Mouse (Mus musculus) spleen, adult 2 months (tissue): ENCODE results near the gene Megf11. TPM values are rescaled to one million over a fixed set of nuclear protein-coding genes. Genes with fewer than 3 reads are reported as not detected.

Source experiments
- DNase-seq, 2 experiments: peaks; one replicate each; pipeline versions ENCODE4 v3.0.0 to v3.0.0-alpha.2; 2012 to 2021; ENCODE audit warnings: low spot score in 2 of 2, low read depth in 1 of 2
- H3K27ac ChIP-seq: fragments of 200-500 bp; 2 replicates; pipeline ENCODE4 v1.5.1; 2012; ENCODE audit warnings: low read length, inconsistent platforms; ENCODE audit not compliant: insufficient read depth
- H3K27me3 ChIP-seq: fragments of 200-500 bp; 2 replicates; pipeline ENCODE4 v1.6.1; 2012; ENCODE audit warnings: mild to moderate bottlenecking, moderate library complexity, low read length, inconsistent platforms; ENCODE audit not compliant: control insufficient read depth, insufficient read depth
- H3K36me3 ChIP-seq: fragments of 200-500 bp; 2 replicates; pipeline ENCODE4 v1.6.1; 2012; ENCODE audit warnings: mild to moderate bottlenecking, low read length, inconsistent platforms; ENCODE audit not compliant: control insufficient read depth, insufficient read depth
- H3K4me1 ChIP-seq: fragments of 200-500 bp; 2 replicates; pipeline ENCODE4 v1.6.1; 2011; ENCODE audit warnings: inconsistent platforms; ENCODE audit not compliant: control insufficient read depth, insufficient read depth, insufficient read length
- H3K4me3 ChIP-seq: fragments of 200-500 bp; 2 replicates; pipeline ENCODE4 v1.5.1; 2011; ENCODE audit warnings: mild to moderate bottlenecking, inconsistent platforms; ENCODE audit not compliant: insufficient read depth, insufficient read length; ENCODE audit errors: extremely low read depth
- CTCF ChIP-seq: fragments of 200-500 bp; IDR thresholded peaks from 2 replicates; pipeline ENCODE4 v1.5.1; 2011; ENCODE audit warnings: mild to moderate bottlenecking, inconsistent platforms; ENCODE audit not compliant: insufficient read depth, insufficient read length, insufficient replicate concordance; ENCODE audit errors: extremely low read depth
- POLR2A ChIP-seq: fragments of 200-500 bp; IDR thresholded peaks from 2 replicates; pipeline ENCODE4 v1.6.1; 2011; ENCODE audit warnings: low read depth, low read length, inconsistent platforms
- WGBS: fragments of 180-500 bp; shearing (Covaris S2); methylation state at CpG from one replicate; pipeline ENCODE4 v1.1.7; 2018; 5-methylcytosine and 5-hydroxymethylcytosine counted together
- polyA plus RNA-seq: library from polyadenylated mRNA; depleted of rRNA; stranded (reverse); fragments of >200 nt; gene quantifications from 2 replicates; pipeline ENCODE4 v1.2.3, GENCODE M21; 2012

The Megf11 gene
- polyA plus RNA-seq, 1 experiment: 1.0 TPM

- no peaks in the 10 kb centered on the region for H3K4me1 ChIP-seq
- H3K36me3 ChIP-seq: no peaks in the 10 kb centered on the region
- no peaks in the 10 kb centered on the region for H3K27me3 ChIP-seq
- 76% methylated on average over 7 of the region's 7 CpGs for WGBS
- TF ChIP-seq CTCF: no peak
- no peak overlapping the region for H3K4me3 ChIP-seq
- no peak for DNase-seq
- H3K27ac ChIP-seq: no peak overlapping the region
Observed at GRCm38 (mm10) chr9:64555620-64556019, 170.2 kb downstream of the Megf11 start.

DNA sequence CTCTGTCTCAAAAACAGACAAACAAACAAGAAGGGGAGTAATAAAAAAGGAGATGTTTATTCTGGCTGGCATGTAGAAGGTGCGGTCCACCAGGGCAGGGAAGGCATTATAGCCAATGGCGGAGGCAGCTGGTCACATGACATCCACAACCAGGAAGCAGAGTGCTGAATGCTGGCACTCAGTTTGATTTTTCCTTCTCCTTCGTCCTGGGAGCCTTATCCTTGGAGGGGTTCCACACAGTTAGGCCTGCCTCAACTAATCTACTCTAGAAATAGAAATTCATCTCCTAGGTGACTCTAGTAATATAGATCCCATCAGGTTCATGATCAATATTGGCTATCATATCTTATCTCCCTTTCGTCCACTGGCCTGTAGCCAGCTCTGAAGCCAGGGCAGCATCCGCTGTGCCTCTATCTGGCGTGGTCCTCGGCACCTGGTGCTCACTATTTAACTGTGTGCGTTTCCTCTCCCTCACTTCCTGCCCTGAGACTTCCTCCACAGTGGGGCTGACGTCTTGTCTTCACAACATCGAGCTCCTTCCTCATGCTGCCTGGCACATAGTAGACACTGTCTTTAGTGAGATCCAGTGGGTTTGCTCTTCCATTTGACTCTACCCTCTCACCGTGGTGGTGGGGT, 171.8 kb downstream of the Megf11 start:
- Histone ChIP-seq H3K27ac (no peak overlapping the region), H3K27me3 (no peaks in the 10 kb centered on the region), H3K4me1 (no peaks in the 10 kb centered on the region), H3K36me3 (no peaks in the 10 kb centered on the region), H3K4me3 (no peak overlapping the region)
- TF ChIP-seq CTCF (no peak), POLR2A (no peak)
- WGBS: 39% methylated on average over 11 of the region's 11 CpGs
- no peak for DNase-seq

DNA sequence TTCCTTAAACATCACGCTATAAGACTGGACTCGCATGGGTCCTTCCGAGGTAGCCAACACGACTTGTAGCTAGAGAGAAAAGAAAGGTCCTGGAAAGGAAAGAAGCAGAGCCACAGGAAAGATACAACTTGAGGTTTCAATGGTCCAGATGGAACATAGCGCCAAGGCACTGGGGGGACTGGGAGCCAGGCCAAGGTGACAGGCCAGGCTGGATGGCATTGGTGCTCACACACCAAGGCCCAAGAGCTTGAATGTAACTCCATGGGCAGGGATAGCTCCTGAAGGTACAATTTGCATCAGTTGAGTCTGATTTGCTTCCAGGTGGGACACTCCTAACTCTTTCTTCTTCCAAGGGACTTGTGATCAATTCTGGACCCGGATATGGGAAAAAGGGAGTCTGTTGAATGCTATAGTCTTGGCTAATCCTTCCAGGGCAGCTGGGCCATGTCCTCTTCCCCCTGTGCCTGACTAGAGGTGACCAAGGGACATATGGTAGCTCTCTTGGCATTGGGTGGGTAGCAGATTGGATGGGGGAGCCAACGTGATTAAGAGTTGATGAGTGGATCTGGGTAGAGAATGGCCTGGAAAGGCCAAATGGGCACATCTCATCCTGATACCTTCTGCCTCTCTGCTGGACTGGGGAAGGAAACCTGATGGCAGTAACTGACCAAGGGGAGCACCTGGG, 172.6 kb downstream of the Megf11 start:
- Histone ChIP-seq H3K27ac (no peak overlapping the region), H3K36me3 (no peaks in the 10 kb centered on the region), H3K27me3 (no peaks in the 10 kb centered on the region), H3K4me1 (no peaks in the 10 kb centered on the region), H3K4me3 (no peak overlapping the region)
- TF ChIP-seq CTCF: no peak
- no peak for TF ChIP-seq POLR2A
- 94% methylated on average over 7 of the region's 7 CpGs for WGBS
- no peak for DNase-seq

- H3K27ac ChIP-seq: no peak overlapping the region
- H3K4me3 ChIP-seq: no peak overlapping the region
- WGBS: 13% methylated on average over 5 of the region's 5 CpGs
Observed at GRCm38 (mm10) chr9:64564315-64564767, 178.9 kb downstream of the Megf11 start.

GRCm38 (mm10) chr9:64565915-64566314, 180.5 kb downstream of the Megf11 start:
- Histone ChIP-seq H3K4me1 (no peaks in the 10 kb centered on the region), H3K36me3 (no peaks in the 10 kb centered on the region), H3K27me3 (no peaks in the 10 kb centered on the region), H3K4me3 (no peak overlapping the region), H3K27ac (no peak overlapping the region)
- TF ChIP-seq CTCF: no peak
- TF ChIP-seq POLR2A: no peak
- DNase-seq: no peak

More at GRCm38 (mm10) chr9:64564315-64564767, 178.9 kb downstream of the Megf11 start:
- H3K4me1 ChIP-seq: no peaks in the 10 kb centered on the region
- no peak for TF ChIP-seq POLR2A
- no peak for TF ChIP-seq CTCF
- no peak for DNase-seq
- no peaks in the 10 kb centered on the region for H3K27me3 ChIP-seq
- H3K36me3 ChIP-seq: no peaks in the 10 kb centered on the region

DNA sequence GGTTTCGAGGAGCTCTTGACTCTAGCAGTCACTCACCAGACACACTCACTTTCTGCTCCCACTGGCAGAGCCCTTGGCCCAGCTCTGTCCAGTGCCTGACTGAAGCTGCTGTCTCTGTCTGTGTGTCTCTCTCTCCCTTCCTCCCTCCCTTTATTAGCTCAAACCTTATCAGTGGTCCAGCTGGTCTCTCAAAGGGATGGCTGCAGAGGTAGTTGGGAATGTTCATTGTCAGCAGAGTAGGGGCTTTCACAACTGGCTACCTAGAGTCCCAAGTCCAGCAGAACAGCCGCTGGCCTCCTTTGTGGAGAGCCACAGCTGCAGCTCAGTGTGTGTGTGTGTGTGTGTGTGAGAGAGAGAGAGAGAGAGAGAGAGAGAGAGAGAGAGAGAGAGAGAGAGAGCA, 180.9 kb downstream of the Megf11 start:
- Histone ChIP-seq H3K36me3 (no peaks in the 10 kb centered on the region), H3K4me3 (no peak overlapping the region), H3K4me1 (no peaks in the 10 kb centered on the region), H3K27ac (no peak overlapping the region), H3K27me3 (no peaks in the 10 kb centered on the region)
- TF ChIP-seq POLR2A: no peak
- no peak for TF ChIP-seq CTCF
- WGBS: 71% methylated on average over 2 of the region's 2 CpGs
- no peak for DNase-seq

- H3K27ac ChIP-seq: no peak overlapping the region
- no peaks in the 10 kb centered on the region for H3K4me1 ChIP-seq
- H3K36me3 ChIP-seq: no peaks in the 10 kb centered on the region
- TF ChIP-seq CTCF (no peak), POLR2A (no peak)
- H3K4me3 ChIP-seq: no peak overlapping the region
- no peaks in the 10 kb centered on the region for H3K27me3 ChIP-seq
- WGBS: 77% methylated on average over 5 of the region's 5 CpGs
- DNase-seq: no peak
Observed at GRCm38 (mm10) chr9:64567482-64567881, 182.1 kb downstream of the Megf11 start.
